Mouse (Mus musculus) CH12.LX (cell line): ENCODE results near the gene Scd2. TPM values are rescaled to one million over a fixed set of nuclear protein-coding genes. Genes with fewer than 3 reads are reported as not detected.

Experiments
- DNase-seq: peaks from one replicate; pipeline ENCODE4 v3.0.0-alpha.2; 2013; ENCODE audit errors: extremely low read depth
- H3K27ac ChIP-seq: 2 replicates; pipeline ENCODE4 v1.5.1; 2012; ENCODE audit warnings: low read depth, mild to moderate bottlenecking, control low read depth, moderate library complexity; ENCODE audit not compliant: insufficient read depth
- H3K27me3 ChIP-seq: replicated peaks from 2 replicates; pipeline ENCODE3; 2012; ENCODE audit warnings: inconsistent platforms
- H3K36me3 ChIP-seq, 2 experiments: replicated peaks in 1 of 2; 2 replicates each; pipeline versions ENCODE3 to v1.6.1; 2012; ENCODE audit warnings: inconsistent platforms in 1 of 2, low read length in 1 of 2, mild to moderate bottlenecking in 1 of 2, mixed read lengths in 1 of 2, moderate library complexity in 1 of 2; ENCODE audit not compliant: control insufficient read depth in 1 of 2, insufficient read depth in 1 of 2
- H3K4me1 ChIP-seq, 2 experiments: 2 replicates each; pipeline ENCODE4 v1.6.1; 2012; ENCODE audit warnings: inconsistent platforms in 1 of 2, moderate library complexity in 1 of 2; ENCODE audit not compliant: insufficient read depth in 2 of 2, control insufficient read depth in 1 of 2
- H3K4me2 ChIP-seq: 2 replicates; pipeline ENCODE4 v1.6.1; 2012; ENCODE audit warnings: low read depth, mild to moderate bottlenecking, control low read depth; ENCODE audit not compliant: poor library complexity, insufficient read depth, severe bottlenecking
- H3K4me3 ChIP-seq, 3 experiments: fragments of 150-350 bp in 1 of 3; sonication (generic) in 1 of 3; replicated peaks in 1 of 3; 2 replicates each; pipeline versions ENCODE3 to v1.5.1; 2011 to 2012; ENCODE audit warnings: low read depth in 2 of 3, low read length in 2 of 3, mild to moderate bottlenecking in 2 of 3, moderate library complexity in 2 of 3, control low read depth in 1 of 3, improper control_type of control experiment in 1 of 3, inconsistent platforms in 1 of 3, mixed read lengths in 1 of 3; ENCODE audit not compliant: poor library complexity in 1 of 3
- H3K79me2 ChIP-seq: replicated peaks from 2 replicates; pipeline ENCODE4 v1.6.1; 2012; ENCODE audit warnings: mild to moderate bottlenecking, moderate library complexity; ENCODE audit not compliant: control insufficient read depth, poor library complexity, insufficient read depth, severe bottlenecking; ENCODE audit errors: extremely low read depth
- H3K9ac ChIP-seq: 2 replicates; pipeline ENCODE4 v1.6.1; 2012; ENCODE audit warnings: low read depth, mild to moderate bottlenecking, control low read depth, moderate library complexity; ENCODE audit not compliant: insufficient read depth
- H3K9me3 ChIP-seq: replicated peaks from 2 replicates; pipeline ENCODE3; 2012; ENCODE audit warnings: low read length, inconsistent platforms, mixed read lengths
- CHD1 ChIP-seq: IDR thresholded peaks from 2 replicates; pipeline ENCODE4 v1.6.1; 2012; ENCODE audit warnings: low read depth, low read length, improper control_type of control experiment, inconsistent platforms
- GABPA ChIP-seq: IDR thresholded peaks from 2 replicates; pipeline ENCODE4 v1.6.1; 2012; ENCODE audit warnings: low read depth, low read length, improper control_type of control experiment, inconsistent platforms; ENCODE audit not compliant: insufficient replicate concordance
- IRF4 ChIP-seq: IDR thresholded peaks from 2 replicates; pipeline ENCODE4 v1.6.1; 2014; ENCODE audit warnings: low read depth, mild to moderate bottlenecking, inconsistent platforms, low read length, improper control_type of control experiment
- JUND ChIP-seq: conservative IDR thresholded peaks from 2 replicates; pipeline ENCODE4 v1.6.1; 2011; ENCODE audit warnings: low read depth, low read length, improper control_type of control experiment
- MEF2A ChIP-seq: IDR thresholded peaks from 2 replicates; pipeline ENCODE4 v1.6.1; 2014; ENCODE audit warnings: low read depth, mild to moderate bottlenecking, inconsistent platforms, low read length, improper control_type of control experiment, borderline replicate concordance
- MXI1 ChIP-seq: IDR thresholded peaks from 2 replicates; pipeline ENCODE4 v1.6.1; 2011; ENCODE audit warnings: mild to moderate bottlenecking, low read depth, low read length, improper control_type of control experiment
- NELFE ChIP-seq: IDR thresholded peaks from 2 replicates; pipeline ENCODE4 v1.6.1; 2011; ENCODE audit warnings: low read depth, low read length, improper control_type of control experiment
- POLR2A ChIP-seq: IDR thresholded peaks from 2 replicates; pipeline ENCODE4 v1.6.1; 2011; ENCODE audit warnings: low read depth, mild to moderate bottlenecking, improper control_type of control experiment, low read length
- SIN3A ChIP-seq: IDR thresholded peaks from 2 replicates; pipeline ENCODE4 v1.6.1; 2012; ENCODE audit warnings: low read length, improper control_type of control experiment, inconsistent platforms
- TBP ChIP-seq: conservative IDR thresholded peaks from 2 replicates; pipeline ENCODE4 v1.6.1; 2011; ENCODE audit warnings: low read depth, low read length, improper control_type of control experiment
- ZMIZ1 ChIP-seq: IDR thresholded peaks from 2 replicates; pipeline ENCODE4 v1.6.1; 2012; ENCODE audit warnings: low read depth, mild to moderate bottlenecking, inconsistent platforms, low read length, improper control_type of control experiment
- ZNF384 ChIP-seq: IDR thresholded peaks from 2 replicates; pipeline ENCODE4 v1.6.1; 2012; ENCODE audit warnings: low read depth, low read length, improper control_type of control experiment, inconsistent platforms
- dilution Hi-C: fragments of 300-500 bp; cut with MboI; formaldehyde crosslinking; loops from 2 replicates; pipeline ENCODE4 v1.14.3; 2020; ENCODE audit warnings: low sequenced_read_pairs; ENCODE audit not compliant: extremely low pct_unique_long_range_greater_than_20kb, extremely low pct_ligation_motif_present
- in situ Hi-C: fragments of 300-500 bp; cut with MboI; formaldehyde crosslinking; loops from 3 replicates; pipeline ENCODE4 v1.14.3; 2019; ENCODE audit warnings: low sequenced_read_pairs, low pct_ligation_motif_present, low pct_unique_long_range_greater_than_20kb, mixed read lengths
- polyA plus RNA-seq: library from polyadenylated mRNA; unstranded; fragments of >175 nt; gene quantifications from 2 replicates; pipeline ENCODE4 v1.2.1, GENCODE M21; 2012; ENCODE audit warnings: low read depth; ENCODE audit not compliant: insufficient read length
- total RNA-seq, 2 experiments: library from RNA; depleted of rRNA; stranded (reverse); fragments of 300-350 nt in 1 of 2; fragments of >200 nt in 1 of 2; gene quantifications; 2 replicates each; pipeline ENCODE4 v1.2.3; 2012 to 2014

Scd2 gene
- total and polyA plus RNA-seq, 3 experiments = 205 to 408 (median 212) TPM

DNA sequence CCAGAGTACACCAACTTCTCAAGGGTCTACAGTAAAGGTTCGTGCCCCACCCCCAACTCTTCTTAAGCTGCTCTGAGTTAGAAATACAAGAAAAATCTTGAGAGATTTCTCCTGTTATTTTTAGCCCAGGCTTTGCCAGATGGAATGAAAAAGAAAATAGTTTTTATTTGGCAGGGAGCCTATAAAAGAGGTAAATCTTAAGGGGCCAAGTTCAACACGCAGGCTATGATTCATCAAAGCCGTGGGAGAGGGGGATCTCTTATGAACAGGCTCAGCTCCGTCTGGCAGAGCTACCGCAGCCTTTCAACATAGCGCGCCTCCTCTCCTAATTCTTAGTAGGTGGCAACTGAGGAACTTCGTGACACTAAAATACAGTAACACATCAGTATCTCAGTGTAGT is 10.0 kb downstream of the Scd2 start:
- in situ Hi-C loops = no loop called here
- Histone ChIP-seq H3K36me3 (peaks cover 89 to 93% of the 10 kb centered on the region in 2 experiments), H3K4me2 (no peak overlapping the region), H3K27ac (no peak overlapping the region), H3K79me2 (peaks cover 32% of the 10 kb centered on the region), H3K9me3 (no peaks in the 10 kb centered on the region)
- TF ChIP-seq SIN3A (no peak), GABPA (no peak), TBP (no peak), CHD1 (no peak), ZMIZ1 (no peak)
- TF ChIP-seq, all 38 proteins: peak for 0
- dilution Hi-C loops = no loop called here
- H3K4me3 ChIP-seq = no peak overlapping the region
- no peaks in the 10 kb centered on the region for H3K27me3 ChIP-seq
- no peak for DNase-seq
- peaks cover 15 to 53% of the 10 kb centered on the region in 2 experiments for H3K4me1 ChIP-seq
- H3K9ac ChIP-seq = no peak overlapping the region

DNA sequence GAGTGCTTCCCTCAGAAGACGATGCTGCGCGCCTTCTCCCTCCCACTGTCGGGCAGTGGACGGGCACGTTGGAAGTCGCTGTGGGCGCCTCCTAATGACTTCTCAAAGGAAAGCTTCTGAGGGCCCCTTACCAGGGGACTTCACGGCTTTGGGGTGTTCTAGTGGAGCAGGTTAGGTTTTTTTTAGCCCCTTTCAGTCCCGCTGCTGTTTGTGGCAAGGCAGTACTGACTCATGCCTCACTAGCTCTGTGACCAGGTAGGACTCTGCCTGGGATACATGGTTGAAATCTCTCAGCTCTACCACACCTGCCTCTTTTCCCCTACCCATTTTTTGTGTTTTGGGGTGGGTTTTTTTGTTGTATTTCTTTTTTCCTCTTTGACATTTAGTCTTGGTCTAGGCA is 10.9 kb downstream of the Scd2 start:
- Histone ChIP-seq H3K9me3 (no peaks in the 10 kb centered on the region), H3K79me2 (peaks cover 23% of the 10 kb centered on the region), H3K4me3 (no peak overlapping the region), H3K36me3 (peaks cover 82 to 91% of the 10 kb centered on the region in 2 experiments), H3K27ac (no peak overlapping the region), H3K4me2 (no peak overlapping the region), H3K27me3 (no peaks in the 10 kb centered on the region), H3K9ac (no peak overlapping the region), H3K4me1 (peaks cover 10 to 44% of the 10 kb centered on the region in 2 experiments; a peak in 3 of 4 replicates)
- in situ Hi-C loops = no loop called here
- no peak for DNase-seq
- TF ChIP-seq NELFE (no peak), IRF4 (no peak), JUND (no peak), MXI1 (no peak), ZNF384 (no peak), CHD1 (no peak)
- dilution Hi-C loops = no loop called here

GRCm38 (mm10) chr19:44304851-44305510 is 11.5 kb downstream of the Scd2 start:
- Histone ChIP-seq H3K36me3 (peaks cover 77 to 88% of the 10 kb centered on the region in 2 experiments), H3K79me2 (peaks cover 19% of the 10 kb centered on the region), H3K4me3 (no peak overlapping the region), H3K9me3 (no peaks in the 10 kb centered on the region), H3K9ac (no peak overlapping the region), H3K27ac (no peak overlapping the region), H3K4me2 (no peak overlapping the region), H3K4me1 (peaks cover 9 to 39% of the 10 kb centered on the region in 2 experiments; a peak in 3 of 4 replicates), H3K27me3 (no peaks in the 10 kb centered on the region)
- in situ Hi-C loops = no loop called here
- TF ChIP-seq POLR2A = 0 out of 2 replicates have a peak, but pooled peaks have one; percentile 8
- no peak for TF ChIP-seq MEF2A
- no peak for DNase-seq
- dilution Hi-C loops = no loop called here
